Mouse (Mus musculus): Measurements from ENCODE around the gene Plce1.

Gene Plce1

GRCm38 (mm10) chr19:38820186-38820804, 339.4 kb downstream of the Plce1 start:
- no peak for DNase-seq (ENCODE audit: low spot score)

- no peak for DNase-seq (ENCODE audit: low spot score)
These were observed 352.3 kb downstream of the Plce1 start for GRCm38 (mm10) chr19:38833224-38833623.
